Mouse (Mus musculus): ENCODE data around the gene Sema5a. TPM values are rescaled to one million over a fixed set of nuclear protein-coding genes. Genes with fewer than 3 reads are reported as not detected.
A peak's percentile ranks its signal among the peaks of the same experiment; 100 is the strongest.

Gene Sema5a
- total and polyA plus RNA-seq, 2 experiments from 2014 or later = 7.6 to 21.5 TPM

DNA sequence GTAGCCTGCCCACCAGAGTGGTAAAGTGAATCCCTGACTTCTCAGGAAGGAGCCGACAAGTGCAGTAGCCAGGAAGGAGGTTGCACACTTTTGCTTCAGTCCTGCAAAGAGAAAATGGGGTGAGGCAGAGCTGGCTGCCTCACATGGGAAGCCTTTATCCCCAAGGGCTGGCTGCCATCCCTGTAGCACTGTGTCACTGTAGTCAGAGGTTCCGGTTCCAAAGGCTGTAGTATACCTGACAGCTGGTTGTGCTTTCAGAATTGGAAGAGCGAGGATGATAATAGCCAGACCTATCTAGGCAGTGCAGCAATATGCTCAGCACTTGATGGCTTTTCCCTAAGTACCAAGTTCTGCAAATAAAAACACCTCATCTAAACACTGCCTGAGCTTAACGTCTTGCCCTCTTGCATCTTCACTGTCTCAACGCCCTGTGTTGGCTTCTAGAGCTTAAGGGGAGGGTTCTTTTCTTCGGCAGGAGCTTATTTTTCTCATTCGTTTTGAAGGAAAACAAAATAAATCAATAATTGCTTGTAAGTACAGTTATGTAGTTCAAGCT is 20.3 kb downstream of the Sema5a start:
- ATAC-seq (no peak), DNase-seq (no peak)
- no peak overlapping the region for H3K4me2 ChIP-seq (ENCODE audit: low read depth)
- no peaks in the 10 kb centered on the region for H3K27me3 ChIP-seq (ENCODE audit: insufficient read depth, low read length)
- TF ChIP-seq CTCF (IDR thresholded peaks at IDR 0.05; ENCODE audit: low read depth) = no peak
- no peak overlapping the region for H3K9ac ChIP-seq
- 83% methylated on average over 7 of the region's 7 CpGs for WGBS
- no peak overlapping the region for H3K27ac ChIP-seq (ENCODE audit: low read depth, low read length)
- H3K4me1 ChIP-seq (ENCODE audit: insufficient read depth) = no peaks in the 10 kb centered on the region
- H3K4me3 ChIP-seq (ENCODE audit: low read depth, low read length) = no peak overlapping the region
- no peaks in the 10 kb centered on the region for H3K9me3 ChIP-seq (ENCODE audit: low read length)
- H3K36me3 ChIP-seq (ENCODE audit: insufficient read depth) = no peaks in the 10 kb centered on the region

DNA sequence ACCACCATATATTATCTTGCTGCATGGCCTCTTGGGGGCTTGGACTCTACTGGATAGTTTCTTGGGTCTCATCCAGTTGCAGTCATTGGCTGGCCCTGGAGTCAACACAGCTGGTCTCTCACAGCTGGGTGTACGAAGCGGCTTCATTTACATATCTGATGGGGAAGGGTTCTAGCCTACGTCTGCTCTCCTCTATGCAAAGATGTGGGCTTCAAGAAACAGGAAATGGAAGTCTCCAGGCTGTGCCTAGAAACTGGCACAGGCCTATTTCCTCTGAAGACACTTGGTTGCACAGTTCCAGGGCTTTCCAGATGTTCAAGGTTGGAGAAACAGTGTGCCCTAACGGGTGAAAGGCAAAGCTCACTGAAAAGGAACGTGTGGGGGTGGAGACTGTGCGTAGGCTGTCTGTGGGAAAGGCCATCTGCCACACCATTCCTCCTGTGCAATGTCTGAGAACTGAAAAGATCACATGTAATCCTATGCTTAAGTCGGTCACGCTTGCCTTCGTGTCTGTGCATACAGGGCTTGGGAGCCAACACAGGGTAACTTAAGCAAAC is 20.8 kb downstream of the Sema5a start:
- Histone ChIP-seq H3K4me1 (ENCODE audit: insufficient read depth) (no peaks in the 10 kb centered on the region), H3K27ac (ENCODE audit: low read depth, low read length) (no peak overlapping the region), H3K36me3 (ENCODE audit: insufficient read depth) (no peaks in the 10 kb centered on the region), H3K9me3 (ENCODE audit: low read length) (no peaks in the 10 kb centered on the region), H3K4me3 (ENCODE audit: low read depth, low read length) (no peak overlapping the region), H3K4me2 (ENCODE audit: low read depth) (no peak overlapping the region), H3K27me3 (ENCODE audit: insufficient read depth, low read length) (no peaks in the 10 kb centered on the region), H3K9ac (no peak overlapping the region)
- TF ChIP-seq CTCF (IDR thresholded peaks at IDR 0.05; ENCODE audit: low read depth) = no peak
- ATAC-seq = peak; percentile 68
- no peak for DNase-seq
- 67% methylated on average over 9 of the region's 9 CpGs for WGBS

- H3K9ac ChIP-seq = no peak overlapping the region
- H3K4me1 ChIP-seq (ENCODE audit: insufficient read depth) = no peaks in the 10 kb centered on the region
- no peak for DNase-seq
- H3K36me3 ChIP-seq (ENCODE audit: insufficient read depth) = no peaks in the 10 kb centered on the region
- H3K27ac ChIP-seq (ENCODE audit: low read depth, low read length) = no peak overlapping the region
- no peaks in the 10 kb centered on the region for H3K9me3 ChIP-seq (ENCODE audit: low read length)
- H3K4me2 ChIP-seq (ENCODE audit: low read depth) = no peak overlapping the region
- no peak for TF ChIP-seq CTCF (IDR thresholded peaks at IDR 0.05; ENCODE audit: low read depth)
- ATAC-seq = peak; percentile 24; the same call in 1 of the 2 replicates
- H3K27me3 ChIP-seq (ENCODE audit: insufficient read depth, low read length) = no peaks in the 10 kb centered on the region
- H3K4me3 ChIP-seq (ENCODE audit: low read depth, low read length) = no peak overlapping the region
- 80% methylated on average over 15 of the region's 15 CpGs for WGBS
These were observed 21.7 kb downstream of the Sema5a start for GRCm38 (mm10) chr15:32266122-32266820.

- no peak for TF ChIP-seq CTCF (IDR thresholded peaks at IDR 0.05; ENCODE audit: low read depth)
- no peaks in the 10 kb centered on the region for H3K9me3 ChIP-seq (ENCODE audit: low read length)
- no peak overlapping the region for H3K4me3 ChIP-seq (ENCODE audit: low read depth, low read length)
- ATAC-seq (no peak), DNase-seq (no peak)
- H3K9ac ChIP-seq = no peak overlapping the region
- H3K27me3 ChIP-seq (ENCODE audit: insufficient read depth, low read length) = no peaks in the 10 kb centered on the region
- no peak overlapping the region for H3K4me2 ChIP-seq (ENCODE audit: low read depth)
- WGBS = 67% methylated on average over 2 of the region's 2 CpGs
- no peaks in the 10 kb centered on the region for H3K36me3 ChIP-seq (ENCODE audit: insufficient read depth)
- no peak overlapping the region for H3K27ac ChIP-seq (ENCODE audit: low read depth, low read length)
- no peaks in the 10 kb centered on the region for H3K4me1 ChIP-seq (ENCODE audit: insufficient read depth)
These were observed 25.5 kb downstream of the Sema5a start for GRCm38 (mm10) chr15:32270106-32270505.

DNA sequence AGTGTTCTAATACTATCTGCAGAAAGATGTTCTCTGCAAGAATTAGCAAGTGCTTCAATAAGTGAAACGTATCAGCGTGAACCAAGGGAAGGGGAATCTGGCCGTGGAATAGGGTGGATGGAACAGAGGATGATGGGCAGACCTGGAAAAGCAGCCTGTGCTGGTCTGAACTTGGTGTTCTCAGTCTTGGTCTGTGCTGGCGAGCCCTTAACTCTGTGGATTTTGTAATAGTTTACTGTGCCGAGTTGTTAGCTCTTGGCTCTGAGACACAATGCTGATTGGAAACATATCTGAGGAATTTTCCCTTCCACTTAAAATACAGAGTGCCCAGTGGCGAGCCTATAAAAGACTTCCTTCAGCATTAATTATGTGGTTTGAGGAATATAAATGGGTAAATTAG is 29.3 kb downstream of the Sema5a start:
- no peak overlapping the region for H3K27ac ChIP-seq (ENCODE audit: low read depth, low read length)
- WGBS = 63% methylated on average over 6 of the region's 6 CpGs

DNA sequence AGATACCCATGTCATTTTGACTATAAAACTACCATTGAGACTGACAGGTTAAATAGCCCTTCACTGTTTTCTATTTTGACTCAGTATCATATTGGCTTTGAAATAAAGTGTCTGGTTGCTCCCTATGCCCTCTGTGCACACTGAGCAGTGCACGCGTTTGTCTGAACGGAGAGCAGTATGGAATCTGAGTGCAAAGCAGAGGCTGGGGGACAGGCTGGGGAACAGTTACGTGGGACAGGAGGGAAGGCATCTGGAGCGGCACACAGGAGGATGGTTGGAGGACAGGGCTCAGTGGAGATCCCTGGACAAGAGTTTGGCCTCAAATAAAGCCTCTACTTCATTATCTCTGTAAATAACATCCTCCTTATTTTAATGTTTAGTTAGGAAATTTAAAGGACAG is 30.4 kb downstream of the Sema5a start:
- H3K27me3 ChIP-seq (ENCODE audit: insufficient read depth, low read length) = no peaks in the 10 kb centered on the region
- WGBS = 87% methylated on average over 5 of the region's 5 CpGs
- no peak overlapping the region for H3K4me2 ChIP-seq (ENCODE audit: low read depth)
- no peak overlapping the region for H3K4me3 ChIP-seq (ENCODE audit: low read depth, low read length)
- DNase-seq (no peak), ATAC-seq (no peak)
- H3K9me3 ChIP-seq (ENCODE audit: low read length) = no peaks in the 10 kb centered on the region
- no peaks in the 10 kb centered on the region for H3K4me1 ChIP-seq (ENCODE audit: insufficient read depth)
- TF ChIP-seq CTCF (IDR thresholded peaks at IDR 0.05; ENCODE audit: low read depth) = no peak
- no peaks in the 10 kb centered on the region for H3K36me3 ChIP-seq (ENCODE audit: insufficient read depth)
- H3K27ac ChIP-seq (ENCODE audit: low read depth, low read length) = no peak overlapping the region
- H3K9ac ChIP-seq = no peak overlapping the region

More for the DNA sequence above, 29.3 kb downstream of the Sema5a start:
- peak; percentile 29; the same call in 1 of the 2 replicates for ATAC-seq
- no peaks in the 10 kb centered on the region for H3K27me3 ChIP-seq (ENCODE audit: insufficient read depth, low read length)
- H3K4me1 ChIP-seq (ENCODE audit: insufficient read depth) = no peaks in the 10 kb centered on the region
- no peak overlapping the region for H3K9ac ChIP-seq
- H3K36me3 ChIP-seq (ENCODE audit: insufficient read depth) = no peaks in the 10 kb centered on the region
- DNase-seq = no peak
- H3K4me2 ChIP-seq (ENCODE audit: low read depth) = no peak overlapping the region
- H3K4me3 ChIP-seq (ENCODE audit: low read depth, low read length) = no peak overlapping the region
- no peaks in the 10 kb centered on the region for H3K9me3 ChIP-seq (ENCODE audit: low read length)
- TF ChIP-seq CTCF (IDR thresholded peaks at IDR 0.05; ENCODE audit: low read depth) = no peak

DNA sequence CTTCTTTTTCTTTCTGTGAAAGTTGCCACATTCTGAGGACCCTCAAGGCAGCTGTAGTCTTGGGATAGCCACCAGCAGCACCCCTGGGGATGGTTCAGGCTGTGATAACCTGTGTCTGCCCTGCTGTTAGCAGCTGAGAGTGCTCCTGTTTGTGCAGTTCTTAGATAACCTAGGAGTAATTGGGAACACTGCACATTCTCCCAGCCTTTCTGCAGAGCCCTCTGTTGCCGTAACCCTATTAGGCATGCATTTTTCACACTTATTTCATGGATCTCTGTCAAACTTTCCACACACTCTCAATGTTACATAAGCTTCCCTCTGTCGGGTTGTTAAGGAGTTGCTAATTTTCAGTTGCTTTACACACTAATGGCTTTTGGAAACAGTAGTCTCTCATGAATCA is 34.0 kb downstream of the Sema5a start:
- DNase-seq = no peak
- Histone ChIP-seq H3K4me3 (ENCODE audit: low read depth, low read length) (no peak overlapping the region), H3K27ac (ENCODE audit: low read depth, low read length) (no peak overlapping the region), H3K27me3 (ENCODE audit: insufficient read depth, low read length) (no peaks in the 10 kb centered on the region), H3K36me3 (ENCODE audit: insufficient read depth) (no peaks in the 10 kb centered on the region), H3K4me1 (ENCODE audit: insufficient read depth) (no peaks in the 10 kb centered on the region), H3K9me3 (ENCODE audit: low read length) (no peaks in the 10 kb centered on the region), H3K4me2 (ENCODE audit: low read depth) (no peak overlapping the region), H3K9ac (no peak overlapping the region)
- 0 out of 2 replicates have a peak, but pooled peaks have one; percentile 23 for ATAC-seq
- TF ChIP-seq CTCF (IDR thresholded peaks at IDR 0.05; ENCODE audit: low read depth) = no peak
- 29% methylated on average over 2 of the region's 2 CpGs for WGBS

All from forebrain, postnatal 0 days (tissue).